Mouse (Mus musculus) lung, adult 2 months (tissue): ENCODE results near the gene Cry2.

Experiments
- CTCF ChIP-seq: fragments of 200-500 bp; IDR thresholded peaks from 2 replicates; pipeline ENCODE4 v1.5.1; 2011; ENCODE audit warnings: mild to moderate bottlenecking, low read length, control low read depth; ENCODE audit not compliant: insufficient read depth
- POLR2A ChIP-seq: fragments of 200-500 bp; IDR thresholded peaks from 2 replicates; pipeline ENCODE4 v1.6.1; 2011; ENCODE audit warnings: low read depth, mild to moderate bottlenecking, control low read depth, low read length, borderline replicate concordance; ENCODE audit errors: extremely low read depth

DNA sequence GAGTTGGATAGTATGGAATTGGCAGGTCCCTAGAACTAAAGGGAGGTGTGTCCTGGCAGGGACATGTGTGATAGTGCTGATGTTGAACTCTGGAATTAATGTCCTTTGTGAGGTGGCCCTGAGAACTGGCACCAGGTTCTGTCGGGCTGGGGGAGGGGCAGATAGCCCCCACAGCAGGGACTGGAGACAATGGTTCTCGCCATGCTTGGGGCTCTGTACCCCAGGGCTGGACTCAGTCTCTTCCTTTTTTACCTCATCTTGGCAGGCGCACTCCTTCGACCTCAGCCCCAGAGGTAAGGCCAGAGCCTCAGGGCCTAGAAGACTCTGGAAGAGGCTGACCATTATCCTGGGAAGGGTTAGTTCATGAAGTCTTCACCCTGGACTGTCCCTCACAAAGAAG lies 51.1 kb downstream of the Cry2 start:
- TF ChIP-seq POLR2A (no peak), CTCF (no peak)
